Mouse (Mus musculus): Measurements from ENCODE around the gene Mcpt1.

- TF ChIP-seq CTCF (IDR thresholded peaks at IDR 0.05; ENCODE audit: extremely low read depth, insufficient read depth, insufficient read length, insufficient replicate concordance) (no peak), POLR2A (IDR thresholded peaks at IDR 0.05; ENCODE audit: low read depth, low read length) (no peak)
Observed at GRCm38 (mm10) chr14:56013924-56014323, 3.8 kb upstream of the Mcpt1 start.

All from spleen, adult 2 months (tissue).